Mouse (Mus musculus) MEL (cell line): Measurements from ENCODE around the gene Krt7. TPM values are rescaled to one million over a fixed set of nuclear protein-coding genes. Genes with fewer than 3 reads are reported as not detected.

Experiments
- DNase-seq: peaks from one replicate; pipeline ENCODE4 v3.0.0; 2011; ENCODE audit warnings: low read depth, low spot score
- H3K27ac ChIP-seq: 2 replicates; pipeline ENCODE4 v1.5.1; 2012; ENCODE audit warnings: low read depth, mild to moderate bottlenecking, control low read depth, low read length, moderate library complexity; ENCODE audit not compliant: control insufficient read depth
- H3K27me3 ChIP-seq, 2 experiments: fragments of 150-350 bp in 1 of 2; sonication (generic) in 1 of 2; 2 replicates each; pipeline ENCODE4 v1.6.1; 2012; ENCODE audit warnings: low read length in 2 of 2, mild to moderate bottlenecking in 2 of 2, improper control_type of control experiment in 1 of 2, moderate library complexity in 1 of 2; ENCODE audit not compliant: insufficient read depth in 2 of 2, control insufficient read depth in 1 of 2
- H3K36me3 ChIP-seq, 2 experiments: 2 replicates each; pipeline ENCODE4 v1.6.1; 2012 to 2014; ENCODE audit warnings: low read length in 2 of 2, improper control_type of control experiment in 1 of 2, inconsistent platforms in 1 of 2, mild to moderate bottlenecking in 1 of 2; ENCODE audit not compliant: insufficient read depth in 2 of 2, control insufficient read depth in 1 of 2
- H3K4me1 ChIP-seq, 2 experiments: fragments of 150-350 bp in 1 of 2; sonication (generic) in 1 of 2; 2 replicates each; pipeline ENCODE4 v1.6.1; 2012; ENCODE audit warnings: low read length in 2 of 2, improper control_type of control experiment in 1 of 2, mild to moderate bottlenecking in 1 of 2; ENCODE audit not compliant: insufficient read depth in 2 of 2, control insufficient read depth in 1 of 2
- H3K4me3 ChIP-seq, 2 experiments: fragments of 150-350 bp in 1 of 2; sonication (generic) in 1 of 2; 2 replicates each; pipeline ENCODE4 v1.5.1; 2012; ENCODE audit warnings: low read depth in 2 of 2, low read length in 2 of 2, mild to moderate bottlenecking in 2 of 2, moderate library complexity in 2 of 2, control low read depth in 1 of 2, improper control_type of control experiment in 1 of 2; ENCODE audit not compliant: control insufficient read depth in 1 of 2, insufficient read depth in 1 of 2
- H3K79me2 ChIP-seq: 2 replicates; pipeline ENCODE4 v1.6.1; 2012; ENCODE audit warnings: mild to moderate bottlenecking, low read length, moderate library complexity; ENCODE audit not compliant: control insufficient read depth, poor library complexity, insufficient read depth
- H3K9ac ChIP-seq: 2 replicates; pipeline ENCODE4 v1.6.1; 2012; ENCODE audit warnings: low read depth, mild to moderate bottlenecking, control low read depth, low read length, moderate library complexity; ENCODE audit not compliant: control insufficient read depth, poor library complexity, severe bottlenecking
- H3K9me3 ChIP-seq: fragments of 150-350 bp; sonication (generic); replicated peaks from 2 replicates; pipeline ENCODE4 v1.6.1; 2012; ENCODE audit warnings: mild to moderate bottlenecking, low read length, improper control_type of control experiment, moderate library complexity; ENCODE audit not compliant: insufficient read depth
- CHD2 ChIP-seq: IDR thresholded peaks from 2 replicates; pipeline ENCODE4 v1.6.1; 2011; ENCODE audit warnings: low read length, improper control_type of control experiment
- MAX ChIP-seq: IDR thresholded peaks from 2 replicates; pipeline ENCODE4 v1.6.1; 2011; ENCODE audit warnings: low read length, improper control_type of control experiment
- SIN3A ChIP-seq: IDR thresholded peaks from 2 replicates; pipeline ENCODE4 v1.6.1; 2012; ENCODE audit warnings: low read length, improper control_type of control experiment, inconsistent platforms
- TAL1 ChIP-seq: IDR thresholded peaks from 2 replicates; pipeline ENCODE4 v1.6.1; 2012; ENCODE audit warnings: mild to moderate bottlenecking, inconsistent platforms, low read length, moderate library complexity, mixed read lengths
- ZC3H11A ChIP-seq: IDR thresholded peaks from 2 replicates; pipeline ENCODE4 v1.6.1; 2012; ENCODE audit warnings: low read depth, mild to moderate bottlenecking, inconsistent platforms, low read length, improper control_type of control experiment
- polyA plus RNA-seq, 2 experiments: library from polyadenylated mRNA; stranded (reverse) in 1 of 2; unstranded in 1 of 2; fragments of >175 nt in 1 of 2; fragments of >200 nt in 1 of 2; gene quantifications; 2 replicates each; pipeline versions ENCODE4 v1.2.1 to v1.2.4; 2012; ENCODE audit warnings: low replicate concordance in 2 of 2, low read depth in 1 of 2; ENCODE audit not compliant: insufficient read length in 2 of 2, insufficient read depth in 1 of 2, missing spikeins in 1 of 2
- total RNA-seq: library from RNA; depleted of rRNA; stranded (reverse); fragments of 300-350 nt; gene quantifications from 2 replicates; pipeline ENCODE4 v1.2.3, GENCODE M21; 2012

The Krt7 gene
- total and polyA plus RNA-seq, 3 experiments = 0.03 to 0.04 TPM; not detected in 1

GRCm38 (mm10) chr15:101371141-101371985 lies 39.5 kb upstream of the Krt7 start:
- H3K27me3 ChIP-seq = peaks cover 0 to 4% of the 10 kb centered on the region in 2 experiments; a peak in 1 of 4 replicates
- no peak for TF ChIP-seq MAX
- no peak overlapping the region for H3K4me3 ChIP-seq
- H3K9ac ChIP-seq = no peak overlapping the region
- H3K36me3 ChIP-seq = no peaks in the 10 kb centered on the region
- H3K27ac ChIP-seq = no peak overlapping the region
- H3K9me3 ChIP-seq = no peaks in the 10 kb centered on the region
- no peaks in the 10 kb centered on the region for H3K79me2 ChIP-seq
- no peak for DNase-seq
- 0 out of 4 replicates have a peak, but pooled peaks cover 0 to 1% of the 10 kb centered on the region in 2 experiments for H3K4me1 ChIP-seq

- H3K36me3 ChIP-seq = no peaks in the 10 kb centered on the region
- TF ChIP-seq CHD2 (no peak), ZC3H11A (no peak)
- TF ChIP-seq, all 39 proteins: peak for 0
- Histone ChIP-seq H3K79me2 (no peaks in the 10 kb centered on the region), H3K27ac (no peak overlapping the region), H3K9ac (no peak overlapping the region), H3K4me3 (no peak overlapping the region), H3K27me3 (peaks cover 2 to 4% of the 10 kb centered on the region in 2 experiments; a peak in 3 of 4 replicates), H3K4me1 (0 out of 4 replicates have a peak, but pooled peaks cover 0 to 2% of the 10 kb centered on the region in 2 experiments), H3K9me3 (no peaks in the 10 kb centered on the region)
- no peak for DNase-seq
Measured at GRCm38 (mm10) chr15:101372131-101372977, 38.5 kb upstream of the Krt7 start.

GRCm38 (mm10) chr15:101373286-101373898 lies 37.5 kb upstream of the Krt7 start:
- no peak for DNase-seq
- TF ChIP-seq SIN3A = no peak
- TF ChIP-seq TAL1 = no peak
- peaks cover 2 to 5% of the 10 kb centered on the region in 2 experiments; a peak in 3 of 4 replicates for H3K27me3 ChIP-seq
- no peaks in the 10 kb centered on the region for H3K79me2 ChIP-seq
- H3K9me3 ChIP-seq = no peaks in the 10 kb centered on the region
- H3K27ac ChIP-seq = no peak overlapping the region
- H3K4me3 ChIP-seq = no peak overlapping the region
- no peak overlapping the region for H3K9ac ChIP-seq
- H3K4me1 ChIP-seq = 0 out of 4 replicates have a peak, but pooled peaks cover 0 to 2% of the 10 kb centered on the region in 2 experiments
- no peaks in the 10 kb centered on the region for H3K36me3 ChIP-seq
